Mouse (Mus musculus) thymus, adult 2 months (tissue): ENCODE results near the gene Pop5.

Source experiments
- CTCF ChIP-seq: fragments of 200-500 bp; IDR thresholded peaks from 2 replicates; pipeline ENCODE4 v1.5.1; 2012; ENCODE audit warnings: mild to moderate bottlenecking, control low read depth, low read length, moderate library complexity, borderline replicate concordance; ENCODE audit not compliant: control insufficient read depth, poor library complexity, insufficient read depth; ENCODE audit errors: extremely low read depth
- POLR2A ChIP-seq: fragments of 200-500 bp; IDR thresholded peaks from 2 replicates; pipeline ENCODE4 v1.6.1; 2012; ENCODE audit warnings: mild to moderate bottlenecking, low read length, control low read depth, moderate library complexity; ENCODE audit not compliant: control insufficient read depth, poor library complexity, insufficient read depth; ENCODE audit errors: extremely low read depth

GRCm38 (mm10) chr5:115279226-115280049 lies 43.8 kb downstream of the Pop5 start, which contains the start of gene Coq5:
- TF ChIP-seq POLR2A (peak; percentile 41; the same call in 1 of the 2 replicates), CTCF (no peak)
